Mouse (Mus musculus): Measurements from ENCODE around the gene Slc36a3.

DNA sequence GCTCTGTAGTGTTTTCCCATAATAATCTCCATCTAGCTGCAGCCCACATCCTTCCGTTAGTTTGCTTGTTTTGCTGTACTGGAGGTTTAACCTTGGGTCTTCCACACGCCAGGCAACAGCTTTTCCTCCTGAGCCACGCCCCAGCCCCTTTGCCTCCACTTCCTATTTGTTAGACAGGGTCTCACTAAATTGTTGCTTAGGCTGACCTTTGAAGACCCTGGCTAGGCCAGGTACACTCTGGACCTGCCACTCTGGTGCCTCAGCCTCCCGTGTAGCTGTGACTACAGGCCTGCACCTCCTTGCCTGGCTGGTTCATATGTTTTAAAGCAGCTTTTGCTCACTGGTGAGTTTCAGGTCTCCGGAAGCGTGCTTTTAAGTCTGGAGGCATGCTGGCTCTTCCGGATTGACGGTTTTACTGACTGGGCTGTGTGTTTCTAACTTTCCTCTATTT lies 30.7 kb downstream of the Slc36a3 start:
- TF ChIP-seq EP300 (optimal IDR thresholded peaks at IDR 0.05) (no peak), CTCF (IDR thresholded peaks at IDR 0.05; ENCODE audit: low read depth) (no peak)
